Mouse (Mus musculus) heart, postnatal 0 days (tissue): Measurements from ENCODE around the gene Fgfr2.

Experiments used
- CTCF ChIP-seq: IDR thresholded peaks from 2 replicates; pipeline ENCODE4 v1.5.1; 2016; ENCODE audit warnings: antibody characterized with exemption, control low read depth, low read depth
- EP300 ChIP-seq: IDR thresholded peaks from 2 replicates; pipeline ENCODE4 v1.6.1; 2016; ENCODE audit warnings: antibody characterized with exemption, low read depth

DNA sequence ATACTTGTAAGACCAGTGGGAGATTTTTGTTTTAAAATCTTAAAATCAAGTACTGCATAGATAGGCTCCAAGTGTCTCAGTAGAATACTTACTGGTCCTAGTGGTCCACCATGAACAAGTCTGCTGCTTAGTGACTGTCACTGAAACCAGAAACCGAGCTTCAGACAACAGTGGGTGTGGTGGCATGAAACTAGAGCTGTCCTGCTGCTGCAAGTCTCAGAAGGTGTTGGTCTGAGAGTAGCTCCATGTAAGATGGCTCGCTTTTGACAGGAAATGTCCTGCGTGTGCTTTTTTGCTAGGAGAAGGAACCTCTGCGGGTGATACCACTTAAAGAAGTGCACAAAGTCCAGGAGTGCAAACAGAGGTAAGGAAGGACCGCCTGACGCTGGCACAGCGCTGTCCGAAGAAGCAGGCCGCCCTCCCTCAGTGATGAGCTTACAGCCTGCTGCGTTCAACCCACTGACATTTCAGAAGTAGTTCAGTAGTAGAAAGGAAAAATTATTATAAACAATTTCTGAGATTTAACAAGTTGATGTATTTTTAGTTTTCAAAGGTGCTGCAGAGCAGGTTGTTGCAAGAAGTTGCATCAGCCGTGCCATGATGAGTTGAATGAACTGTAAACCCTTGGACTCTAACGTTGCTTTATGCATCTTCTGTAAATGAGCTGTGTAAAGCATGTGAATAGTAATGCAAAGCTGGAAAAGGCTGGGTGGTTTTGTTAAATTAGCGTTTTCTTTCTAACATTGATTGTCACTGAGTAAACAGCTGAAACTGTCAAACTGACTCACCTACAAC, 2218.4 kb downstream of the Fgfr2 start:
- TF ChIP-seq EP300 (no peak), CTCF (no peak)
